Mouse (Mus musculus): Measurements from ENCODE around the gene Hoxd3.

GRCm38 (mm10) chr2:74699664-74700545 is 11.8 kb upstream of the Hoxd3 start:
- TF ChIP-seq POLR2A (IDR thresholded peaks at IDR 0.05; ENCODE audit: extremely low read depth, insufficient read depth, low read length) (no peak), CTCF (IDR thresholded peaks at IDR 0.05; ENCODE audit: low read depth, low read length) (no peak)
